In the genomic region with DNA sequence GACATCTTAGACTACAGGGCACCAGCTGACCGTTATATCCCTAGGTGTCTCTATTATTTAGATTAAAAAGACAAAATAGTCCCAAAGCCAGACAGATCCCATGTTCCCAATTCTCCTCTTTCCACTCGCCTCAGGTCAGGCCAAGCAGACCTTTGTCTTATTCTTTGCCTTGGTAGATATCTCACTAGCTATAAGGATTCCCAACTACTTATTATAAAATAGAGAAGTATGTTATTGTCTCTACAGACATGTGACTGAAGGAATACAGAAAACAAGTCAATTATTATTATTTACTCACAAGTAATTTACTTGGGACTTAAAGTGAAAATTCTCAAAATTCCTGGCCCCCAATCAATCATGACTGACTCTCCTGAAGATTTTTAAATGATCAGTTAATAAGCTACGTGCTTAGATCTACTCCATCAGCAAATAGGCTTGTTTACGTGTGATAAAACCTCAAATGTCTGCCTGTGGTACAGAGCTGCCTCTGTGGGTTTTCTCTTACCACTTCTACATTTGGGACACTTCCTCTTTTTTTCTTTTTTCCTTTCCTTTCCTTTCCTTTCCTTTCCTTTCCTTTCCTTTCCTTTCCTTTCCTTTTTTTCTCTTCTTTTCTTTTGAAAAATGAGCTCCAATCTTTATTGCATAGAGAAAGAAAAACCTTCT, we compare ENCODE assay signal across 23 mouse cellular contexts.
"Had no signal": no experiment of that assay in that cellular context is flagged by ENCODE, and none has a peak within 500 bp of the region (broad histone marks: within the 10 kb centered on the region; RNA-seq: fewer than 3 reads in every experiment).

No protein-coding gene starts in this region.

- H3K4me1 ChIP-seq: intestine, embryonic 15.5 days; limb, embryonic 15.5 days; liver, embryonic 12.5 days had no signal

- H3K9me3 ChIP-seq: heart, embryonic 12.5 days; intestine, embryonic 15.5 days; limb, embryonic 15.5 days; liver, embryonic 12.5 days had no signal

- H3K9ac ChIP-seq: heart, embryonic 12.5 days; hindbrain, embryonic 14.5 days; intestine, embryonic 15.5 days; limb, embryonic 13.5 days; limb, embryonic 15.5 days; liver, embryonic 12.5 days; liver, embryonic 14.5 days had no signal

- H3K27ac ChIP-seq: heart, adult 2 months; hindbrain, embryonic 14.5 days; intestine, embryonic 15.5 days; layer of hippocampus, adult 2 months; left cerebral cortex, adult 2 months; limb, embryonic 13.5 days; limb, embryonic 15.5 days; liver, embryonic 12.5 days; liver, embryonic 14.5 days had no signal

- DNase-seq: gastrocnemius, postnatal 10 days; gastrocnemius, postnatal 25 days; heart, adult 11 months; heart, adult 2 months; heart, postnatal 10 days; heart, postnatal 4 days; kidney, adult 18-20 months; kidney, adult 8-10 months; kidney, postnatal 10 days; kidney, postnatal 25 days; kidney, postnatal 4 days had no signal

- ATAC-seq: hindbrain, embryonic 16.5 days; inflammation-experienced regulatory T-cells, adult 6 months; intestine, embryonic 15.5 days; intestine, postnatal 0 days; liver, embryonic 12.5 days had no signal

- H3K4me3 ChIP-seq: heart, adult 2 months; heart, embryonic 12.5 days; intestine, embryonic 15.5 days; layer of hippocampus, adult 2 months; left cerebral cortex, adult 2 months; limb, embryonic 13.5 days; limb, embryonic 15.5 days; liver, embryonic 12.5 days had no signal

- H3K27me3 ChIP-seq: heart, embryonic 12.5 days; intestine, embryonic 15.5 days; limb, embryonic 13.5 days; limb, embryonic 15.5 days; liver, embryonic 12.5 days had no signal

- H3K36me3 ChIP-seq: heart, embryonic 12.5 days; intestine, embryonic 15.5 days; limb, embryonic 13.5 days; limb, embryonic 15.5 days; liver, embryonic 12.5 days had no signal

- H3K4me2 ChIP-seq: heart, embryonic 12.5 days; hindbrain, embryonic 14.5 days; intestine, embryonic 15.5 days; limb, embryonic 13.5 days; limb, embryonic 15.5 days; liver, embryonic 12.5 days had no signal
